Mouse (Mus musculus) monocyte, adult 59 days (primary cell): ENCODE data around the gene Sash1. TPM values are rescaled to one million over a fixed set of nuclear protein-coding genes. Genes with fewer than 3 reads are reported as not detected.

ENCODE experiments used
- total RNA-seq, 2 experiments: library from RNA; stranded (reverse); gene quantifications; one replicate each; pipeline ENCODE4 v1.2.4; 2023

Gene Sash1
- total RNA-seq = 10 to 100 TPM; 64.0 to 70.3 TPM

GRCm38 (mm10) chr10:8885630-8886527, at the start of gene Sash1:
TSS of gene Sash1 (minus strand) at chr10:8886070.

